Mouse (Mus musculus) ES-Bruce4 (cell line): Measurements from ENCODE around the gene Pitx2.

Source experiments
- CTCF ChIP-seq: IDR thresholded peaks from one replicate; pipeline ENCODE4 v1.8.1; 2011; ENCODE audit warnings: low read depth, low read length
- EP300 ChIP-seq: IDR thresholded peaks from 2 replicates; pipeline ENCODE4 v1.6.1; 2011; ENCODE audit warnings: low read depth, low read length; ENCODE audit not compliant: insufficient read depth
- POLR2A ChIP-seq: IDR thresholded peaks from one replicate; pipeline ENCODE4 v1.8.1; 2011; ENCODE audit warnings: low read length; ENCODE audit not compliant: insufficient read depth

DNA sequence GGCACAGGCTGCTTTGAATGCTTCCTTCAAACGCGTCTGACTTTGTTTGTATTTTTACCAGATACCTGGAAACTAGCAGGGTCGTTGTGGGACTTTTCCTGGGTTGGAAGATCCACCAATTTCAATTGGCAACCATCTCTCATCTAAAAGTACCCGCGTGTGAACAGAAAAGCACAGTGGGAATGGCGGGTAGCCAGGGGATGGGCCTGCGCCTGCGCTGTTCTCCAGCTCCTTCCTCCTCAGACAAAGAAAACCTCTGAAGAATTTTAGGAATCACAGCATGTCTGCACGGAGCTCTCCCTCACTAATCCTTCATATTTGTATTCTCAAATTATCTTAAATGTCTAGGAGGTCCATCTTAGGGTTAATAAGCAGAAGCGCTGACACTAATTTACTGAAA, 54.6 kb downstream of the Pitx2 start:
- TF ChIP-seq CTCF (no peak), EP300 (no peak), POLR2A (no peak)
